Mouse (Mus musculus) brain, embryonic 14.5 days (tissue): ENCODE measurements around the gene Mrpl21.

ENCODE experiments used
- CTCF ChIP-seq: fragments of 200-500 bp; IDR thresholded peaks from 2 replicates; pipeline ENCODE4 v1.5.1; 2012; ENCODE audit warnings: inconsistent platforms, mild to moderate bottlenecking, moderate library complexity, borderline replicate concordance; ENCODE audit not compliant: insufficient read depth, insufficient read length; ENCODE audit errors: extremely low read depth
- POLR2A ChIP-seq: fragments of 200-500 bp; IDR thresholded peaks from 2 replicates; pipeline ENCODE4 v1.6.1; 2012; ENCODE audit warnings: mild to moderate bottlenecking, inconsistent platforms, borderline replicate concordance; ENCODE audit not compliant: poor library complexity, insufficient read depth, insufficient read length, severe bottlenecking; ENCODE audit errors: extremely low read depth

- TF ChIP-seq CTCF: no peak
- peak; percentile 59; the same call in 1 of the 2 replicates for TF ChIP-seq POLR2A
These were observed 42.4 kb downstream of the Mrpl21 start for GRCm38 (mm10) chr19:3324931-3325711.
